Comparison of ENCODE assay signal across 36 mouse cellular contexts in genomic region chr15:99605595-99605994, GRCm38 (mm10). TPM values are rescaled to one million over a fixed set of nuclear protein-coding genes. Genes with fewer than 3 reads are reported as not detected.
"Had no signal": no experiment of that assay in that cellular context is flagged by ENCODE, and none has a peak within 500 bp of the region (broad histone marks: within the 10 kb centered on the region; RNA-seq: fewer than 3 reads in every experiment).

No protein-coding gene starts in this region.

- H3K4me3 ChIP-seq: heart, adult 2 months; heart, embryonic 13.5 days; heart, embryonic 15.5 days; hindbrain, embryonic 12.5 days; intestine, embryonic 15.5 days; kidney, embryonic 15.5 days; layer of hippocampus, adult 2 months; left cerebral cortex, adult 2 months; limb, embryonic 10.5 days; limb, embryonic 12.5 days; liver, embryonic 13.5 days had no signal

- H3K36me3 ChIP-seq: heart, embryonic 13.5 days; heart, embryonic 15.5 days; hindbrain, embryonic 12.5 days; intestine, embryonic 15.5 days; kidney, embryonic 15.5 days; limb, embryonic 10.5 days; limb, embryonic 12.5 days; liver, embryonic 13.5 days had no signal

- H3K9me3 ChIP-seq: heart, embryonic 13.5 days; heart, embryonic 15.5 days; hindbrain, embryonic 12.5 days; intestine, embryonic 15.5 days; kidney, embryonic 15.5 days; limb, embryonic 10.5 days; limb, embryonic 12.5 days; liver, embryonic 13.5 days had no signal

- DNase-seq: gastrocnemius, postnatal 14 days; gastrocnemius, postnatal 36 days; heart, adult 11 months; heart, adult 2 months; heart, postnatal 14 days; heart, postnatal 36 days; kidney, adult 18-20 months; kidney, adult 9 months; kidney, postnatal 14 days; kidney, postnatal 36 days; liver; liver, embryonic 13.5 days had no signal

- ATAC-seq: hindbrain, embryonic 16.5 days; inflammation-experienced regulatory T-cells, adult 6 months; intestine, embryonic 15.5 days; intestine, postnatal 0 days had no signal

- H3K27ac ChIP-seq: heart, adult 2 months; heart, embryonic 13.5 days; heart, embryonic 15.5 days; hindbrain, embryonic 12.5 days; hindbrain, embryonic 14.5 days; intestine, embryonic 15.5 days; kidney, embryonic 15.5 days; kidney, postnatal 0 days; layer of hippocampus, adult 2 months; limb, embryonic 10.5 days; limb, embryonic 12.5 days; liver, embryonic 13.5 days had no signal

- H3K4me2 ChIP-seq: heart, embryonic 11.5 days; heart, embryonic 13.5 days; heart, embryonic 15.5 days; hindbrain, embryonic 12.5 days; hindbrain, embryonic 14.5 days; intestine, embryonic 15.5 days; kidney, embryonic 15.5 days; limb, embryonic 12.5 days; liver, embryonic 11.5 days; liver, embryonic 13.5 days had no signal

- H3K9ac ChIP-seq: heart, embryonic 13.5 days; heart, embryonic 15.5 days; hindbrain, embryonic 12.5 days; hindbrain, embryonic 14.5 days; intestine, embryonic 15.5 days; kidney, embryonic 15.5 days; limb, embryonic 12.5 days; liver, embryonic 13.5 days had no signal

RNA-seq across cellular contexts. Expression of gene Aqp6, which starts 4.4 kb away (rescaled TPM):
- total RNA-seq: gastrocnemius, adult 18-20 months; gastrocnemius, adult 8-10 months; gastrocnemius, postnatal 14 days; gastrocnemius, postnatal 36 days; heart, postnatal 14 days; heart, postnatal 36 days; hematopoietic stem cell, adult 5-6 weeks; layer of hippocampus, postnatal 10 days; layer of hippocampus, postnatal 25 days had no signal
- polyA plus RNA-seq: heart, embryonic 11.5 days; heart, embryonic 13.5 days; heart, embryonic 15.5 days; heart, postnatal 0 days; inflammation-experienced regulatory T-cells, adult 6 months; intestine, embryonic 15.5 days; intestine, postnatal 0 days; kidney, embryonic 15.5 days; limb, embryonic 10.5 days; limb, embryonic 12.5 days; liver, embryonic 11.5 days; liver, embryonic 13.5 days had no signal

RNA-seq across cellular contexts. Expression of gene Aqp5, which starts 15.0 kb away (rescaled TPM):
- total RNA-seq: gastrocnemius, adult 8-10 months; gastrocnemius, postnatal 14 days; gastrocnemius, postnatal 36 days; heart, postnatal 36 days; hematopoietic stem cell, adult 5-6 weeks; layer of hippocampus, adult 2 months had no signal
- polyA plus RNA-seq: inflammation-experienced regulatory T-cells, adult 6 months; intestine, postnatal 0 days; limb, embryonic 10.5 days; limb, embryonic 12.5 days had no signal

RNA-seq across cellular contexts. Expression of gene Aqp2, which starts 26.7 kb away (rescaled TPM):
- total RNA-seq: gastrocnemius, adult 18-20 months; gastrocnemius, adult 8-10 months; gastrocnemius, postnatal 14 days; gastrocnemius, postnatal 36 days; heart, postnatal 14 days; heart, postnatal 36 days; hematopoietic stem cell, adult 5-6 weeks; layer of hippocampus, adult 2 months; layer of hippocampus, postnatal 10 days; left cerebral cortex, postnatal 36 days had no signal
- polyA plus RNA-seq: heart, embryonic 11.5 days; heart, embryonic 13.5 days; heart, embryonic 15.5 days; heart, postnatal 0 days; hindbrain, embryonic 12.5 days; hindbrain, embryonic 14.5 days; hindbrain, embryonic 16.5 days; inflammation-experienced regulatory T-cells, adult 6 months; intestine, embryonic 15.5 days; intestine, postnatal 0 days; limb, embryonic 10.5 days; limb, embryonic 12.5 days; limb, embryonic 14.5 days; liver, embryonic 11.5 days; liver, embryonic 13.5 days had no signal
